Mouse (Mus musculus): Measurements from ENCODE around the gene Gm5128. TPM values are rescaled to one million over a fixed set of nuclear protein-coding genes. Genes with fewer than 3 reads are reported as not detected.
"Not testable (repeated sequence)": the region's sequence is repeated elsewhere in the genome, so short reads cannot be mapped to it uniquely, and the experiment has no call there.

The Gm5128 gene
- not detected in 2 replicates for polyA plus RNA-seq (2014; fragmentation: Nextera tagmentation; extraction: Ambion mirVana)

DNA sequence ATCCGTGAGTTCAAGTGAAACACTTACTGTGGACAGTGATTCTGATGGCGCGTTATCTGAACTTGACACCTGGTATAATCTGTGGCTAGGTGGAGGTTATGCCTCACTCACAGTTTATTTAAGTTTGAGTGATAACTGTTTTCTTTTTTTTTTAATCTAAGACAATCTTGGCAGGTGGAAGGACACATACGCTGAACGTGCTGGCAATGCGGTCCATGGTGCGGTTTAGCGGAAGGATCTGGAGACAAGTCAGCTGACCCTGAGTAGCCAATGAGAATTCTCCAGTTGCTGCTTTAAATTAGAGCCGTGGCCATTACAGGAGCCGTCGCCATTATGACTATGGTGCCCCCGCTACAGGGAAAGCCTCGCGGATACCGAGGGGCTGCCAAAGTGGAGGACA, at the start of gene Gm5128:
TSS of gene Gm5128 (plus strand) at position 301 of the 400 bp plus-strand sequence.
- H3K4me3 ChIP-seq (ENCODE audit: low read depth, low read length); H3K4me1 ChIP-seq (ENCODE audit: control insufficient read depth, insufficient read depth, low read length); DNase-seq (ENCODE audit: low spot score); H3K9me3 ChIP-seq (ENCODE audit: control insufficient read depth, low read length); H3K9ac ChIP-seq (ENCODE audit: low read length); H3K27me3 ChIP-seq (ENCODE audit: control insufficient read depth, insufficient read depth, low read length); H3K4me2 ChIP-seq (ENCODE audit: low read depth, severe bottlenecking); H3K36me3 ChIP-seq (ENCODE audit: control insufficient read depth, insufficient read depth, low read length); H3K27ac ChIP-seq (replicated peaks; ENCODE audit: low read depth, low read length); ATAC-seq (ENCODE audit: insufficient number of reproducible peaks, low FRiP score, low TSS enrichment, low read depth): not testable (repeated sequence)
- WGBS: no CpG with 5 or more reads among the region's 15 CpGs

DNA sequence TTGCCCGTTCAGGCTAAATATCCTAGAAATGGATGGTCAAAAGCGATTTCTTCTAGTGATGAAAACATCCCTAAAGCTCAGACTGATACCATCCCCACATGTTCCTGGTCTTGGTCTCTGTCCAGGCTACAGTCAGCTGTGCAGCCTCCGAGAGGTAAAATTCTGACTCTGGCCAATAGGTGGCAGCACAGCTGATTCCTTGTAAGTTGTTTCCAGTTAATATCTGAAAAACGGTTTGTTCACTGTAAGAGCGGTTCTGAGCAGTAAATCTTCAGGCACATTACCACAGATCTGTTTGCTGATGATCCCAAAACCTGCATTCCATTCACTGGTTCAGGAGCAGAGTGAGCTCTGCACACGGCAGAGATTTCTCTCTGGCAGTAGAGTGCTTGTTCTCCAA, 12.4 kb upstream of the Gm5128 start:
- H3K9me3 ChIP-seq (ENCODE audit: control insufficient read depth, low read length); H3K36me3 ChIP-seq (ENCODE audit: control insufficient read depth, insufficient read depth, low read length); H3K9ac ChIP-seq (ENCODE audit: low read length); DNase-seq (ENCODE audit: low spot score); H3K4me1 ChIP-seq (ENCODE audit: control insufficient read depth, insufficient read depth, low read length); H3K27me3 ChIP-seq (ENCODE audit: control insufficient read depth, insufficient read depth, low read length); H3K27ac ChIP-seq (replicated peaks; ENCODE audit: low read depth, low read length); ATAC-seq (ENCODE audit: insufficient number of reproducible peaks, low FRiP score, low TSS enrichment, low read depth); H3K4me3 ChIP-seq (ENCODE audit: low read depth, low read length); H3K4me2 ChIP-seq (ENCODE audit: low read depth, severe bottlenecking): not testable (repeated sequence)
- 32% methylated on average over 2 of the region's 6 CpGs for WGBS

GRCm38 (mm10) chrX:135361943-135362342, 11.1 kb upstream of the Gm5128 start:
- no CpG with 5 or more reads among the region's 4 CpGs for WGBS

DNA sequence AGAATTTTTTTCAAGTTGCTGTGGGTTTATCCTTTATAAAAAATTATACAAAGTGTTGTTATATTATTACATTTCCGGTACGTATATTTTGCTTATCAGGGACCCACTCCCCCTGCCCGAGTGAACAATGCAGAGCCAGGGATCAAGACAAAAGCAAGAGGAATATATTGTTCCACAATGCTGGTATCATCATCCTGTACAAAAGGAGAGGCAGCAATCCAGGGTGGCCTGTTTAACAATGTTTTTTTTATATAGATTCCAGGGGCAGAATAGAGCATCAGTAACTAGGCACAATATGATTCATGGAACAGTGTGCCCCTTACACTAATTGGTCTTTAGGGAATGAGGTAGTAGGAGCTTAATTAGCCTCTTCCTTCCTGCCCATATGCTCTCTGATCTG, 30.5 kb downstream of the Gm5128 start:
- H3K4me3 ChIP-seq (ENCODE audit: low read depth, low read length); H3K4me2 ChIP-seq (ENCODE audit: low read depth, severe bottlenecking); H3K9ac ChIP-seq (ENCODE audit: low read length); H3K27ac ChIP-seq (replicated peaks; ENCODE audit: low read depth, low read length); H3K36me3 ChIP-seq (ENCODE audit: control insufficient read depth, insufficient read depth, low read length); DNase-seq (ENCODE audit: low spot score); ATAC-seq (ENCODE audit: insufficient number of reproducible peaks, low FRiP score, low TSS enrichment, low read depth); H3K27me3 ChIP-seq (ENCODE audit: control insufficient read depth, insufficient read depth, low read length); H3K9me3 ChIP-seq (ENCODE audit: control insufficient read depth, low read length); H3K4me1 ChIP-seq (ENCODE audit: control insufficient read depth, insufficient read depth, low read length): not testable (repeated sequence)
- WGBS: no CpG with 5 or more reads among the region's 3 CpGs

More at GRCm38 (mm10) chrX:135361943-135362342, 11.1 kb upstream of the Gm5128 start:
- not testable (repeated sequence) for H3K4me1 ChIP-seq (ENCODE audit: control insufficient read depth, insufficient read depth, low read length); H3K9ac ChIP-seq (ENCODE audit: low read length); H3K27ac ChIP-seq (replicated peaks; ENCODE audit: low read depth, low read length); ATAC-seq (ENCODE audit: insufficient number of reproducible peaks, low FRiP score, low TSS enrichment, low read depth); H3K4me2 ChIP-seq (ENCODE audit: low read depth, severe bottlenecking); DNase-seq (ENCODE audit: low spot score); H3K36me3 ChIP-seq (ENCODE audit: control insufficient read depth, insufficient read depth, low read length); H3K9me3 ChIP-seq (ENCODE audit: control insufficient read depth, low read length); H3K4me3 ChIP-seq (ENCODE audit: low read depth, low read length); H3K27me3 ChIP-seq (ENCODE audit: control insufficient read depth, insufficient read depth, low read length)

DNA sequence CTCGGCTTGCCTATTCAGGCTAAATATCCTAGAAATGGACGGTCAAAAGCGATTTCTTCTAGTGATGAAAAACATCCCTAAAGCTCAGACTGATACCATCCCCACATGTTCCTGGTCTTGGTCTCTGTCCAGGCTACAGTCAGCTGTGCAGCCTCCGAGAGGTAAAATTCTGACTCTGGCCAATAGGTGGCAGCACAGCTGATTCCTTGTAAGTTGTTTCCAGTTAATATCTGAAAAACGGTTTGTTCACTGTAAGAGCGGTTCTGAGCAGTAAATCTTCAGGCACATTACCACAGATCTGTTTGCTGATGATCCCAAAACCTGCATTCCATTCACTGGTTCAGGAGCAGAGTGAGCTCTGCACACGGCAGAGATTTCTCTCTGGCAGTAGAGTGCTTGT, 48.1 kb downstream of the Gm5128 start:
- not testable (repeated sequence) for H3K4me1 ChIP-seq (ENCODE audit: control insufficient read depth, insufficient read depth, low read length); H3K36me3 ChIP-seq (ENCODE audit: control insufficient read depth, insufficient read depth, low read length); H3K9me3 ChIP-seq (ENCODE audit: control insufficient read depth, low read length); H3K4me3 ChIP-seq (ENCODE audit: low read depth, low read length); ATAC-seq (ENCODE audit: insufficient number of reproducible peaks, low FRiP score, low TSS enrichment, low read depth); H3K27ac ChIP-seq (replicated peaks; ENCODE audit: low read depth, low read length); DNase-seq (ENCODE audit: low spot score); H3K4me2 ChIP-seq (ENCODE audit: low read depth, severe bottlenecking); H3K27me3 ChIP-seq (ENCODE audit: control insufficient read depth, insufficient read depth, low read length); H3K9ac ChIP-seq (ENCODE audit: low read length)
- WGBS: 42% methylated on average over 3 of the region's 7 CpGs

DNA sequence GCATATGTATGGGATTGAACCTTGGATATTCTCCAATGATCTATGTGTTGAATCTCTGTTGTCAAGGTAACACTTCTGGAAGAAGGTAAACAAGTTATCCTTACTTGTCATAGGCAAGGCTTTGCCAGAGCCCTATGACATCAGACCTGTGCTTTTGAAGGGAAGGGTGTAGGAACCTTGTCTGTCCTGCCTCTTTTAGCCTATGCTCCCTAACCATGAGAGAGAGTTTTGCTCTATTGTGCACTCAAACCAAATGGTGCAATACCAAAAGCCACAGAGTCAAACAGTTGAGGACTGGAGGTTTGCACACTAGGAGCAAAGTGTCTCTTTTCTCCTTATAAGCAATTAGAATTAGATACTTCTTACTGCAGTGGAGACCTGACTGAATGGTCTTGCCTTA, 48.7 kb downstream of the Gm5128 start:
- not testable (repeated sequence) for DNase-seq (ENCODE audit: low spot score); ATAC-seq (ENCODE audit: insufficient number of reproducible peaks, low FRiP score, low TSS enrichment, low read depth); H3K4me2 ChIP-seq (ENCODE audit: low read depth, severe bottlenecking); H3K4me1 ChIP-seq (ENCODE audit: control insufficient read depth, insufficient read depth, low read length); H3K9me3 ChIP-seq (ENCODE audit: control insufficient read depth, low read length); H3K27me3 ChIP-seq (ENCODE audit: control insufficient read depth, insufficient read depth, low read length); H3K4me3 ChIP-seq (ENCODE audit: low read depth, low read length); H3K27ac ChIP-seq (replicated peaks; ENCODE audit: low read depth, low read length); H3K36me3 ChIP-seq (ENCODE audit: control insufficient read depth, insufficient read depth, low read length); H3K9ac ChIP-seq (ENCODE audit: low read length)

GRCm38 (mm10) chrX:135422473-135422872, 49.4 kb downstream of the Gm5128 start:
- H3K9ac ChIP-seq (ENCODE audit: low read length); H3K4me1 ChIP-seq (ENCODE audit: control insufficient read depth, insufficient read depth, low read length); ATAC-seq (ENCODE audit: insufficient number of reproducible peaks, low FRiP score, low TSS enrichment, low read depth); DNase-seq (ENCODE audit: low spot score); H3K4me2 ChIP-seq (ENCODE audit: low read depth, severe bottlenecking); H3K4me3 ChIP-seq (ENCODE audit: low read depth, low read length); H3K27ac ChIP-seq (replicated peaks; ENCODE audit: low read depth, low read length); H3K36me3 ChIP-seq (ENCODE audit: control insufficient read depth, insufficient read depth, low read length); H3K27me3 ChIP-seq (ENCODE audit: control insufficient read depth, insufficient read depth, low read length); H3K9me3 ChIP-seq (ENCODE audit: control insufficient read depth, low read length): not testable (repeated sequence)
- WGBS: no CpG with 5 or more reads among the region's 4 CpGs

Other genes with a start within 250 kb of the Gm5128 start
- gene Gm15023, start 195.7 kb upstream of the Gm5128 start, polyA plus RNA-seq (2014; fragmentation: Nextera tagmentation; extraction: Ambion mirVana): not detected in 2 replicates
- 0.21 and 0.91 TPM in 2 replicates for gene Tceal6, start 162.6 kb upstream of the Gm5128 start, polyA plus RNA-seq (2014; fragmentation: Nextera tagmentation; extraction: Ambion mirVana)
- not detected in 2 replicates for gene Pramel3, start 71.0 kb upstream of the Gm5128 start, polyA plus RNA-seq (2014; fragmentation: Nextera tagmentation; extraction: Ambion mirVana)
- gene Gm7903, start 60.6 kb downstream of the Gm5128 start, polyA plus RNA-seq (2014; fragmentation: Nextera tagmentation; extraction: Ambion mirVana): not detected in 2 replicates
- gene AV320801, start 121.3 kb downstream of the Gm5128 start, polyA plus RNA-seq (2014; fragmentation: Nextera tagmentation; extraction: Ambion mirVana): not detected in 2 replicates
- gene Nxf7, start 225.5 kb downstream of the Gm5128 start, polyA plus RNA-seq (2014; fragmentation: Nextera tagmentation; extraction: Ambion mirVana): 0.15 TPM in 1 of 2 replicates, not detected in the other

Data from limb, embryonic 11.5 days (tissue).